Mouse (Mus musculus) lung, postnatal 4 days (tissue): ENCODE data around the gene Gpr162.
"Not testable (repeated sequence)": the region's sequence is repeated elsewhere in the genome, so short reads cannot be mapped to it uniquely, and the experiment has no call there.

Experiments
- DNase-seq, 2 experiments: peaks; one replicate each; pipeline ENCODE4 v3.0.0; 2021

Gpr162 gene

GRCm38 (mm10) chr6:124810566-124811402, 53.0 kb downstream of the Gpr162 start:
- not testable (repeated sequence) for DNase-seq

GRCm38 (mm10) chr6:124809775-124810538, 53.8 kb downstream of the Gpr162 start:
- DNase-seq = no peak

GRCm38 (mm10) chr6:124809052-124809774, 54.6 kb downstream of the Gpr162 start:
- peak; percentile 89 to 91 for DNase-seq
